Mouse (Mus musculus) embryonic facial prominence, embryonic 10.5 days (tissue): ENCODE data around the gene Spink4. TPM values are rescaled to one million over a fixed set of nuclear protein-coding genes. Genes with fewer than 3 reads are reported as not detected.
A peak's percentile ranks its signal among the peaks of the same experiment; 100 is the strongest.

Source experiments
- DNase-seq: peaks from one replicate; pipeline ENCODE4 v3.0.0-alpha.2; 2017; ENCODE audit warnings: low spot score
- H3K27ac ChIP-seq: fragments of 300-500 bp; sonication (generic); replicated peaks from 2 replicates; pipeline ENCODE4 v1.5.1; 2016; ENCODE audit warnings: mild to moderate bottlenecking
- H3K27me3 ChIP-seq: fragments of 300-500 bp; sonication (generic); replicated peaks from 2 replicates; pipeline ENCODE4 v1.6.1; 2016; ENCODE audit warnings: low read depth, mild to moderate bottlenecking; ENCODE audit not compliant: poor library complexity, severe bottlenecking
- H3K36me3 ChIP-seq: fragments of 300-500 bp; sonication (generic); replicated peaks from 2 replicates; pipeline ENCODE4 v1.6.1; 2016; ENCODE audit warnings: mild to moderate bottlenecking, moderate library complexity
- H3K4me1 ChIP-seq: fragments of 300-500 bp; sonication (generic); 2 replicates; pipeline ENCODE4 v1.6.1; 2016
- H3K4me3 ChIP-seq: fragments of 300-500 bp; sonication (generic); 2 replicates; pipeline ENCODE4 v1.5.1; 2016; ENCODE audit warnings: mild to moderate bottlenecking, moderate library complexity
- H3K9me3 ChIP-seq: fragments of 300-500 bp; sonication (generic); 2 replicates; pipeline ENCODE4 v1.6.1; 2016; ENCODE audit warnings: mild to moderate bottlenecking
- WGBS: fragments of 180-500 bp; shearing (Covaris S2); methylation state at CpG from one replicate; pipeline ENCODE4 v1.1.7; 2016; 5-methylcytosine and 5-hydroxymethylcytosine counted together
- polyA plus RNA-seq: library from polyadenylated mRNA; unstranded; fragments of >200 nt; fragmentation: Nextera tagmentation; extraction: Ambion mirVana; gene quantifications from 2 replicates; pipeline ENCODE4 v1.2.1, GENCODE M21; 2016

Spink4 gene
- polyA plus RNA-seq, 1 experiment from 2014 or later, result not detected

DNA sequence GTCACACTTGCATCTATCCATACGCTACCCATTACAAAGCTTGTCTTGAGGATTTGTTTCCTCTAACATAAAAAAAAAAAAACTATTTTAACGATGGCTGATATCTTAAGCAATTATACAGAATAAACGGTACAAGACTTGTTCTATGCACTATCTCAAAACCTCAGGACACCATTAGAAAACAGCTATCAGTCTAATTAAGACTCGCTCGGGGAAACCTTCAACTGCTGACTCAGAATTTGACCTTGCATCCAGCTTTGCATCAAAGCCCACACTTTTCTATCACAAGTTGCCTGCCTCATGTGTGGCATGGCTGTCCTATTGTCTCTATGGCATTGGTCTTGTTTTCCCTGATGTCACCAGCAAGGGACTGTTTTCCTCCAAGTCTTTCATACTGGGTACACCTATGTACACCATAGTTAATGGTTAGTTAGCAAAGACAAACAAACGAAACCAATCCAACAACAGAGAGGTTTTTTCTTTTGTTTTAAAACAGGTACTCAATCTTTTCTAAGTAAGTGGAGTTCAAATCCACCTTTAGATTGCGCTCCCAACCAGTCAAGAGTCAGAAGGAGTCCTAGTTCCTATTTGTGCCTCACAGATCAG lies 26.8 kb downstream of the Spink4 start:
- no peak for DNase-seq
- H3K4me3 ChIP-seq, result peak overlapping the region; percentile 91
- peaks cover 64% of the 10 kb centered on the region for H3K36me3 ChIP-seq
- H3K9me3 ChIP-seq, result no peaks in the 10 kb centered on the region
- no peaks in the 10 kb centered on the region for H3K27me3 ChIP-seq
- no peak overlapping the region for H3K27ac ChIP-seq
- WGBS, result 89% methylated on average over 7 of the region's 7 CpGs
- H3K4me1 ChIP-seq, result peaks cover 25% of the 10 kb centered on the region

DNA sequence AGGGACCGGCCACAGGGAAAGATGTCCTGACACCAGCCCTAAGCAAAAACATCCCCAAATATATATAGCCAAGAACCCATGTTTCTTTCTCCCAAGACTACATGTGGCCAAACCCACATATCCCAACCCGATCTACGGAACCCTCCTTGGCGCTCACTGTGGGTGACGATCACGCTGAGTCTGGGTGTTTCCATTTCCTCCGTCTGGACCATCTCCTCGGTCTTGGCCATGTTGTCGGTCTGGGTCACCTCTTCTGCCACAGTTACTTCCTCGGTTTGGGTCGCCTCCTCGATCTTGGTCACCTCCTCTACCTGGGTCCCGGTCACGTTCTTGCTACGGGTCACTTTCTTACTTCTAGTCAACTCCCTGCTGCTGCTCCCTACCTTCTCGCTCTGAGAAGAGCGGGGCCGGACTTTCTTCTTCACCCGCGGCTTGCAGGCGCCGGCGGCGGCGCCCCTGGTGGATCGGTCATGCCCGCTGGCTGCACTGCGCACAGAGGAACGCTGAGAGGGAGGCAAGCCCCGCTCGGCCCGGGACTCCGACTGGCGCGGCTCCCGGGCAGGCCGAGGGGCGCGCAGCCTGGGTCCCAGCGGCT lies 27.8 kb downstream of the Spink4 start:
- peak overlapping the region; percentile 91 for H3K4me3 ChIP-seq
- peaks cover 25% of the 10 kb centered on the region for H3K4me1 ChIP-seq
- no peaks in the 10 kb centered on the region for H3K9me3 ChIP-seq
- WGBS, result under 1% methylated on average over 40 of the region's 40 CpGs
- H3K27ac ChIP-seq, result peak overlapping the region; percentile 93
- no peak for DNase-seq
- no peaks in the 10 kb centered on the region for H3K27me3 ChIP-seq
- H3K36me3 ChIP-seq, result peaks cover 64% of the 10 kb centered on the region

DNA sequence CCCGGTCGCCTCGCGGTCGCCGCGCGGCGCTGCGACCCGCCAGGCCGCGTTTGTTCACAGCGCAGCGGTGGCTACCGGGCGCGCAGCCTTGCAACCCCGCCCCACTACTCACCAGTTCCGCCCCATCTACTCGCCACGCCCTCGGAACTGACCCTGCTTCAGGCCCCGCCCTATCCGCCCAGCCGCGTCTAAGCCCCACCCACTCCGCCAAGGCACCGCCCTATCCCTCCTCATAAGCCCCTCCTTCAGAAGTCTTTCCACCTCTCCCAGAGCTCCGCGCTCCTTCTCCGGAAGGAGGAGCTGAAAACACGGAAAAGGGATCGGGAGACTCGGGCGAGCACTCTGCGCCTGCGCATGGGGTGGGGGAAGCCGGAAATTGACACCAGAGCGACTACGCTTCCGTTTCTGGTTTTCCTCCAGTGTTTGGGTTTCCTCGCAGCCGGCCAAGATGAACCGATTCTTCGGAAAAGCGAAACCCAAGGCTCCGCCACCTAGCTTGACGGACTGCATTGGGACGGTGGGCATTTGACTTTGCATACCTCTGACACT lies 28.4 kb downstream of the Spink4 start, which contains the start of the genes Bag1 and Chmp5:
TSS of gene Bag1 (minus strand) at position 135 of the 549 bp plus-strand sequence.
TSS of gene Chmp5 (plus strand) at position 248 of the 549 bp plus-strand sequence.
- peak; percentile 100 for DNase-seq
- under 1% methylated on average over 50 of the region's 50 CpGs for WGBS
- no peaks in the 10 kb centered on the region for H3K27me3 ChIP-seq
- peaks cover 64% of the 10 kb centered on the region for H3K36me3 ChIP-seq
- H3K4me3 ChIP-seq, result peak within 1 kb of the TSS; percentile 91
- H3K4me1 ChIP-seq, result peaks cover 25% of the 10 kb centered on the region
- peak within 1 kb of the TSS; percentile 93 for H3K27ac ChIP-seq
- no peaks in the 10 kb centered on the region for H3K9me3 ChIP-seq

DNA sequence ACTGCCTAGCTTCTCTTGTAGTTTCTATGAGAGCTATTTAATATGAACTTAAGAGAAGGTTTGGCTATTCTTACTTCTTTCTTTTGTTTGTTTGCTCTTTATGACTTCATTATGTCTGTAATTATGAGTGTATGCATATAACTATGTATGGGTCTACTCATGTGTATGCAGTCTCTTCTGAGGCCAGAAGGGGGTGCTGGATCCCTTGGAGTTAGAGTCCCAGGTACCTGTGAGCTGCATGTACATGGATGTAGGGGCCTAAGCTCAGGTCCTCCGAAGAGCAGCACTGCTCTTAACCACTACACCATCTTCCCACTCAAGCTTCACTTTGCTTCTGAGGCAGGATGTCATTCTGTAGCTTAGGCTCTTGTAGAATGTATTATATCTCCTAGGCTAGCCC lies 33.7 kb downstream of the Spink4 start:
- DNase-seq, result no peak
- peaks cover 86% of the 10 kb centered on the region for H3K36me3 ChIP-seq
- 96% methylated on average over 1 of the region's 1 CpGs for WGBS

DNA sequence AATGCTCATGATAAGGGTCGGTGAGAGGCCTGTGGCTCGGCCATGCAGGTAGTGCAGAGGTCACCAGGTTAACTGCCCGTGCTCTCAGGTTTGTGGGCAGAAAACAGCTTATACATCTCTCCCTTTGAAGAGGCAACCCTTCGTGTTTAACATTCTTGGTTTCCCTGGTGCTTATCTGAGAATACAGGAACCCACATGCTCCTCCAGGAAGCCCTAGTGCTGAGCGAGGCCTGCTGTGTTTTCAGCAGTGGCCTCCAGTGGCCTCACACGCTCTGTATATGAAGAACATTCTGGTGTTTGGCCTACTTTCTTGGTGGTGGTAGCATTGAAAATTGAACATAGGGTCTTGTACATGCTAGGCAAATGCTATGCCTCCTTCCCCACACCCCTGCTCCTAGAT lies 36.1 kb downstream of the Spink4 start:
- no peak for DNase-seq
- WGBS, result 88% methylated on average over 6 of the region's 6 CpGs
- Histone ChIP-seq H3K9me3 (no peaks in the 10 kb centered on the region), H3K36me3 (peaks cover 99% of the 10 kb centered on the region), H3K4me1 (no peaks in the 10 kb centered on the region), H3K27ac (no peak overlapping the region), H3K4me3 (no peak overlapping the region), H3K27me3 (no peaks in the 10 kb centered on the region)

More for the DNA sequence above, 33.7 kb downstream of the Spink4 start:
- Histone ChIP-seq H3K27ac (no peak overlapping the region), H3K27me3 (no peaks in the 10 kb centered on the region), H3K4me3 (no peak overlapping the region), H3K4me1 (peaks cover 8% of the 10 kb centered on the region), H3K9me3 (no peaks in the 10 kb centered on the region)

DNA sequence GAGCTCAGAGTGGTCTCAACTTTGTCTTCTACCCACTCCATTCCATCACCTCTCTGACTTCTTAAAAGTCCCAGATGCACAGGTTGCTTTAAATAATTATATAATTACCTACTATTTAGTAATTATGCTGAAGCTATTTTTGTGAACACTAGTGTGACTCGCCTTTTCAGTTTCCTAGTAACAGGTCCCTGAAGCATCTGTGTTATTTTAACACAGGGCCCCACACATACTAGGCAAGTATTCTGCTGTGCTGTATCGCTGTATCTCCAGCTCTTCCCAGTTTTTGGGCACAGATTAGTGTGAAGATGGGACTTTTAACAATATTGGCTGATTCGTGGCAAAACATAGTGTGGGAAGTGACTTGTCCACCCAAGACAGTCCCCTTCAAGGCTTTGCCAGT lies 43.7 kb downstream of the Spink4 start:
- WGBS, result 85% methylated on average over 3 of the region's 3 CpGs
- H3K36me3 ChIP-seq, result peaks cover 96% of the 10 kb centered on the region
- no peaks in the 10 kb centered on the region for H3K27me3 ChIP-seq

DNA sequence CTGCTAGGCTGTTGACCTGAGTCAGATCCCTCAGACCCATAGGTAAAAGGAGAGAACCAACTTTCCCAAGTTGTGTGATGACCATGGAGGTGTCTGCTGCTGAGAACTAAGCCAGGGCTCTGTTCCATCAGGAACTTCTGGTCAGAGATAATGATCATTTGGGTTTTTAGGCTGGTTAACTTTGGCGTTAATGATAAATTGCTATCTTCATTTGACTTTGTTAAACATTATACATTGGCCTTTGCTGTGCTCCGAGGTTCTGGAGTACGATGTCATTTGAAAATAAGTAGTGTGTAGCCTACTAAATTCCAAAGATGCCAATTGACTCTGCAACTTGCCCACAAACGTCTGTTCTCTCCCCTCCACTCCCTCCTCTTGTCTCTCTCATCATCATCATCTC lies 49.3 kb downstream of the Spink4 start:
- no peaks in the 10 kb centered on the region for H3K27me3 ChIP-seq
- H3K36me3 ChIP-seq, result peaks cover 41% of the 10 kb centered on the region
- 0 out of 2 replicates have a peak overlapping the region, but pooled peaks have one; percentile 98 for H3K4me3 ChIP-seq
- 83% methylated on average over 4 of the region's 4 CpGs for WGBS
- H3K27ac ChIP-seq, result no peak overlapping the region
- peaks cover 15% of the 10 kb centered on the region for H3K4me1 ChIP-seq
- no peaks in the 10 kb centered on the region for H3K9me3 ChIP-seq
- DNase-seq, result no peak

More for the DNA sequence above, 43.7 kb downstream of the Spink4 start:
- H3K4me1 ChIP-seq, result no peaks in the 10 kb centered on the region
- H3K4me3 ChIP-seq, result no peak overlapping the region
- DNase-seq, result no peak
- H3K27ac ChIP-seq, result no peak overlapping the region
- H3K9me3 ChIP-seq, result no peaks in the 10 kb centered on the region

DNA sequence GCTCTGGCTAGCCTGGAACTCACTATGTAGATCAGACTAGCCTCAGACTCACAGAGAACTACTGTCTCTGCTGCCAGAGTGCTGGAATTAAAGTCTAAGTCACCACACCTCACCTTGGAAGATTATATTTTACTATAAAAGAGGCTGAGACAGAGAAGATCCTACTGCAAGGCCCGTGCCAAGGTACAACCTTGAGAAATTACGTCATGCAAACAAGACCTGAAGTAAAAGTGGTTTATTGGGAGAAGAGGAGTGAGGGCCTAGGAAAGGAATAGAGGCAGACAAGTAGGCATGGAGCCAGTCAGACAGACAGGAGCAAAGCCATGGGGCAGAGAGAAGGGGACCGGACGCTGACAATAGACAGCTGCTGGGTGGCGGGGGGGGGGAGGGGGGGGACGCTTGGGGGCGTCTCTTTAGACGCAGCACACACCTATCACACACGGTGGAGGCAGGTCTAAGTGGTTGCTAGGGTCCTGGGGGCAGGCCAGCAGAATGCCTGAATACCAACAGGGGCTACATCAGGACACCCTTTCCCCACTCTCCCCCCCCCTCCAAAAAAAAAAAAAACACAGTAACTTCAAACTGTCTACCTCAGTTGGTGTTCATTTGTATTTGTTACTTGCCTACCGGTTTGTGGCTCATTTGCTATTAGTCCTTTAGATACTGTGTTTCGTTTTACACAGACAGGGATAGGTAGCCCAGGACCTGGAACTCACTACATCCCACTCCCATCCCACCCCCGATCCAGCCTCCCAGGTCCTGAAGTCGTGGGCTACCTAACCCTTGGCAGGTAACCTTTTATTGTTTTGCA lies 50.1 kb downstream of the Spink4 start:
- Histone ChIP-seq H3K9me3 (no peaks in the 10 kb centered on the region), H3K4me1 (peaks cover 15% of the 10 kb centered on the region), H3K4me3 (peak overlapping the region; percentile 98), H3K27me3 (no peaks in the 10 kb centered on the region), H3K36me3 (peaks cover 32% of the 10 kb centered on the region), H3K27ac (peak overlapping the region; percentile 89)
- peak; percentile 25 for DNase-seq
- 16% methylated on average over 13 of the region's 13 CpGs for WGBS

DNA sequence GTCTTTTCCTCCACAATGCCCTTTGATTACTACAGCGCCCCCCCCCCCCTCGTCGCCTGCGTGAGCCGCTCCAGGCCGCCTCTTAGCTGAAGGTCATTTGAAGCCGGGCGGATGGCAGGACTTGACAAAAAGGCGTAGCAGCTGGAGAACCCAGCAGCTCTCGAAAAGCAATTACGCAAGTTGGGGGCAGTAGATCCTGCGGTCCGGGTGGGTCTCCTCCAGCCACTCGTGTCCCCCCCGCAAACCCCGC lies 50.7 kb downstream of the Spink4 start:
- under 1% methylated on average over 16 of the region's 16 CpGs for WGBS

DNA sequence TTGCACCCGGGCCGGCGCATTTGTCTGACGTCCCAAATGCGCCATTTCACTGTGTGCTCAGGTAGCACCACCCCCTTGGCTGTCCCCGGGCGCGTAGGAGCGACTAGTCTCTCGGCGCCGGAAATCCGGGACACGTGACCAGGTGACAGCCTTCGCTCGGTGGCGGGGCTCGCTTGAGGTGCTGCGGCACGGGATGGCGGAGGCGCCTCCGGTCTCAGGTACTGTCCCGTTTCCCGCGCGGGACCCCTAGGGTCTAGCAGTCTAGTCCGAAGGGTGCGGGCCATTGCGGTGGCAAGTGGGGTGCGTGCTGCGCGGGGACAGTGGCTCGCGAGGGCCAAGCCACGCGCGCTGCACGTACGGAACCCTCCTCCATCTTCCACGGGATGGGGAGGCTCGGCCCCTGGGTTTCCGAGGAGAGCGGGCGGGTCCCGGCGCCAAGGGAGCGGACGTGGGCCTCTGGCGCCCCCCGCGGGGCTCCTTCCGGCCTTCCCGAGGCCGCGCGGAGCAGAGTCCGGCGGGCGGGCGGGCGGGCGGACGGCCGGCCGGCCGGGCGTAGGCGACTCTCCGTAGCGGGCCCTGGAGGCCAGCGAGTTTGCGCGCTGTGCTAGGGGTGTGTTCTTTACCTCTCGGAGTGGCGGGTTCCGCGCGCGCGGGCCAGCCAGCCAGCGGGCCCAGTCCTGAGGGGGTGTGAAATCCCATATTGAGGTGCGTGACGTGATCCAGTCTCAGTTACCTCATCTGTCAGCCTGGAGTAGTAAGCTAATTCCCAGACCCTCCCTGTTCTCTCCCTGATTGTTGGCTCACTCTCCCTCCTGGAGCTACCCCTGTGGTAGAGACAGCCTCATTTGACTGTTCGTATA lies 51.2 kb downstream of the Spink4 start, which contains the start of gene Nfx1:
TSS of gene Nfx1 (plus strand) at position 65 of the 860 bp plus-strand sequence.
- peak; percentile 97 for DNase-seq
- Histone ChIP-seq H3K27me3 (no peaks in the 10 kb centered on the region), H3K36me3 (peaks cover 31% of the 10 kb centered on the region), H3K4me1 (peaks cover 15% of the 10 kb centered on the region), H3K9me3 (no peaks in the 10 kb centered on the region), H3K4me3 (peak within 1 kb of the TSS; percentile 98), H3K27ac (peak within 1 kb of the TSS; percentile 89)
- WGBS, result under 1% methylated on average over 85 of the region's 85 CpGs

More for the DNA sequence above, 50.7 kb downstream of the Spink4 start:
- Histone ChIP-seq H3K9me3 (no peaks in the 10 kb centered on the region), H3K4me3 (peak overlapping the region; percentile 98), H3K27me3 (no peaks in the 10 kb centered on the region), H3K4me1 (peaks cover 15% of the 10 kb centered on the region), H3K36me3 (peaks cover 31% of the 10 kb centered on the region), H3K27ac (peak overlapping the region; percentile 89)
- DNase-seq, result no peak

DNA sequence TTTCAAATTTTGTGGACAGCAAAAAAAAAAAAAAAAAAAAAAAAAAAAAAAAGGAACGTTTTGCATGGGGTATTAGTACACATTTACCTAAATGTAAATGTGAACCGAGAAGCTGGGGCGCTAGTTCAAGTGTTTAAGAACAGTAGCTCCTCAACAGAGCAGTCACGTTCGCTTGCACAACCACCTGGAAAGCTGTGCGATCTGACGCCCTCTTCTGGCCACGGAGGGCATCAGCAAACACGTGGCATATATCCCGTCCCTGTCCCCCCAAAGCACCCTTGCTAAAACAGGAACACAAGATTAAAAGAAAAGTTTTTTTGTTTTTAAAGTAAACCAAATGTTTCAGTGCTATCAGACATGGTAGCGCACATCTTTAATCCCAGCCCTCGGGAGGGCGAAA lies 51.9 kb downstream of the Spink4 start:
- H3K4me1 ChIP-seq, result peaks cover 15% of the 10 kb centered on the region
- peak overlapping the region; percentile 98 for H3K4me3 ChIP-seq
- no peaks in the 10 kb centered on the region for H3K27me3 ChIP-seq
- H3K9me3 ChIP-seq, result no peaks in the 10 kb centered on the region
- peaks cover 31% of the 10 kb centered on the region for H3K36me3 ChIP-seq
- no peak overlapping the region for H3K27ac ChIP-seq
- WGBS, result 23% methylated on average over 13 of the region's 13 CpGs
- DNase-seq, result peak; percentile 63

DNA sequence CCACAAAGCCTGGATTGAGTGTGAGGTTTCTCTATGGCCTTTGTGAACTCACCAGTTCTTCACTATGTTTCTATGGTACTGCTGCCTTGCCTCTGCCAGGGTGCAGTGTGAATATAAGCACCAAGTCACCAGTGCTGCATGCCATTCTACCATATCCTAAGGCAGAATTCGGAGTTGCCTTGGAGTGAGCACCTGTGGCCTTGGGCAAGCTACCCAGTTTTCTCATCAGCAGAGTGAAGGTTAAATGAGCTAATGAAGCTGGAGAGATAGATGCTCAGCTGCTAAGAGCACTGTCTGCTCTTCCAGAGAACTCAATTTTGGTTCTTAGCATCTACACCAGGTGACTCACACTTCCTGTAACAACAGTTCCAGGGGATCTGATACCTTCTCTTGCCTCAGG lies 54.2 kb downstream of the Spink4 start:
- peaks cover 39% of the 10 kb centered on the region for H3K36me3 ChIP-seq
- no peak overlapping the region for H3K4me3 ChIP-seq
- no peaks in the 10 kb centered on the region for H3K27me3 ChIP-seq
- H3K9me3 ChIP-seq, result no peaks in the 10 kb centered on the region
- WGBS, result 95% methylated on average over 1 of the region's 1 CpGs
- H3K27ac ChIP-seq, result no peak overlapping the region
- H3K4me1 ChIP-seq, result peaks cover 15% of the 10 kb centered on the region
- no peak for DNase-seq
